Mouse (Mus musculus): ENCODE data around the gene Ccdc69. TPM values are rescaled to one million over a fixed set of nuclear protein-coding genes. Genes with fewer than 3 reads are reported as not detected.

The Ccdc69 gene
- polyA plus RNA-seq, 1 experiment from 2014 or later, result 3.7 TPM

GRCm38 (mm10) chr11:55085396-55085795 lies 7.5 kb upstream of the Ccdc69 start:
- ATAC-seq (ENCODE audit: insufficient read depth, low FRiP score), result peak; percentile 40; the same call in 1 of the 2 replicates
- no peaks in the 10 kb centered on the region for H3K36me3 ChIP-seq (ENCODE audit: control insufficient read depth, insufficient read depth, low read length)
- no peak overlapping the region for H3K4me3 ChIP-seq (replicated peaks; ENCODE audit: low read length)
- H3K4me1 ChIP-seq (ENCODE audit: control insufficient read depth, insufficient read depth, low read length), result no peaks in the 10 kb centered on the region
- H3K9me3 ChIP-seq (replicated peaks; ENCODE audit: control insufficient read depth, low read length), result no peaks in the 10 kb centered on the region
- no peak overlapping the region for H3K9ac ChIP-seq (ENCODE audit: low read length)
- H3K4me2 ChIP-seq (ENCODE audit: low read depth, low read length), result no peak overlapping the region
- no peak overlapping the region for H3K27ac ChIP-seq (ENCODE audit: low read length)
- WGBS, result 39% methylated on average over 5 of the region's 5 CpGs
- no peaks in the 10 kb centered on the region for H3K27me3 ChIP-seq (ENCODE audit: control insufficient read depth, insufficient read depth, low read length)

GRCm38 (mm10) chr11:55084629-55085028 lies 6.7 kb upstream of the Ccdc69 start:
- H3K9me3 ChIP-seq (replicated peaks; ENCODE audit: control insufficient read depth, low read length), result no peaks in the 10 kb centered on the region
- WGBS, result 64% methylated on average over 4 of the region's 4 CpGs
- H3K4me3 ChIP-seq (replicated peaks; ENCODE audit: low read length), result no peak overlapping the region
- no peaks in the 10 kb centered on the region for H3K27me3 ChIP-seq (ENCODE audit: control insufficient read depth, insufficient read depth, low read length)
- no peaks in the 10 kb centered on the region for H3K36me3 ChIP-seq (ENCODE audit: control insufficient read depth, insufficient read depth, low read length)
- no peak overlapping the region for H3K27ac ChIP-seq (ENCODE audit: low read length)
- H3K4me1 ChIP-seq (ENCODE audit: control insufficient read depth, insufficient read depth, low read length), result no peaks in the 10 kb centered on the region
- H3K4me2 ChIP-seq (ENCODE audit: low read depth, low read length), result no peak overlapping the region
- H3K9ac ChIP-seq (ENCODE audit: low read length), result no peak overlapping the region
- no peak for ATAC-seq (ENCODE audit: insufficient read depth, low FRiP score)

- Histone ChIP-seq H3K4me1 (ENCODE audit: control insufficient read depth, insufficient read depth, low read length) (no peaks in the 10 kb centered on the region), H3K36me3 (ENCODE audit: control insufficient read depth, insufficient read depth, low read length) (no peaks in the 10 kb centered on the region), H3K27me3 (ENCODE audit: control insufficient read depth, insufficient read depth, low read length) (no peaks in the 10 kb centered on the region), H3K4me3 (replicated peaks; ENCODE audit: low read length) (no peak overlapping the region), H3K4me2 (ENCODE audit: low read depth, low read length) (no peak overlapping the region), H3K9me3 (replicated peaks; ENCODE audit: control insufficient read depth, low read length) (no peaks in the 10 kb centered on the region), H3K27ac (ENCODE audit: low read length) (no peak overlapping the region), H3K9ac (ENCODE audit: low read length) (no peak overlapping the region)
- ATAC-seq (ENCODE audit: insufficient read depth, low FRiP score), result no peak
- 90% methylated on average over 9 of the region's 9 CpGs for WGBS
Observed at GRCm38 (mm10) chr11:55081206-55081605, 3.3 kb upstream of the Ccdc69 start.

- H3K4me2 ChIP-seq (ENCODE audit: low read depth, low read length), result no peak overlapping the region
- ATAC-seq (ENCODE audit: insufficient read depth, low FRiP score), result no peak
- H3K36me3 ChIP-seq (ENCODE audit: control insufficient read depth, insufficient read depth, low read length), result no peaks in the 10 kb centered on the region
- H3K9me3 ChIP-seq (replicated peaks; ENCODE audit: control insufficient read depth, low read length), result no peaks in the 10 kb centered on the region
- H3K4me3 ChIP-seq (replicated peaks; ENCODE audit: low read length), result no peak overlapping the region
- WGBS, result 89% methylated on average over 4 of the region's 4 CpGs
- H3K27ac ChIP-seq (ENCODE audit: low read length), result no peak overlapping the region
- no peaks in the 10 kb centered on the region for H3K27me3 ChIP-seq (ENCODE audit: control insufficient read depth, insufficient read depth, low read length)
- no peaks in the 10 kb centered on the region for H3K4me1 ChIP-seq (ENCODE audit: control insufficient read depth, insufficient read depth, low read length)
- H3K9ac ChIP-seq (ENCODE audit: low read length), result no peak overlapping the region
Observed at GRCm38 (mm10) chr11:55079180-55079579, 1.2 kb upstream of the Ccdc69 start.

GRCm38 (mm10) chr11:55078502-55078901 lies 571 bp upstream of the Ccdc69 start:
- no peaks in the 10 kb centered on the region for H3K4me1 ChIP-seq (ENCODE audit: control insufficient read depth, insufficient read depth, low read length)
- H3K4me3 ChIP-seq (replicated peaks; ENCODE audit: low read length), result no peak overlapping the region
- H3K4me2 ChIP-seq (ENCODE audit: low read depth, low read length), result 0 out of 2 replicates have a peak overlapping the region, but pooled peaks have one; percentile 96
- no peak for ATAC-seq (ENCODE audit: insufficient read depth, low FRiP score)
- no peak overlapping the region for H3K9ac ChIP-seq (ENCODE audit: low read length)
- H3K27me3 ChIP-seq (ENCODE audit: control insufficient read depth, insufficient read depth, low read length), result no peaks in the 10 kb centered on the region
- 62% methylated on average over 3 of the region's 3 CpGs for WGBS
- no peaks in the 10 kb centered on the region for H3K9me3 ChIP-seq (replicated peaks; ENCODE audit: control insufficient read depth, low read length)
- no peak overlapping the region for H3K27ac ChIP-seq (ENCODE audit: low read length)
- no peaks in the 10 kb centered on the region for H3K36me3 ChIP-seq (ENCODE audit: control insufficient read depth, insufficient read depth, low read length)

- no peak overlapping the region for H3K27ac ChIP-seq (ENCODE audit: low read length)
- no peak for ATAC-seq (ENCODE audit: insufficient read depth, low FRiP score)
Observed at GRCm38 (mm10) chr11:55076234-55076633, 1.7 kb downstream of the Ccdc69 start.

GRCm38 (mm10) chr11:55075602-55076001 lies 2.3 kb downstream of the Ccdc69 start:
- H3K4me2 ChIP-seq (ENCODE audit: low read depth, low read length), result no peak overlapping the region
- 43% methylated on average over 2 of the region's 2 CpGs for WGBS
- no peak for ATAC-seq (ENCODE audit: insufficient read depth, low FRiP score)
- no peaks in the 10 kb centered on the region for H3K27me3 ChIP-seq (ENCODE audit: control insufficient read depth, insufficient read depth, low read length)
- no peaks in the 10 kb centered on the region for H3K4me1 ChIP-seq (ENCODE audit: control insufficient read depth, insufficient read depth, low read length)
- no peak overlapping the region for H3K4me3 ChIP-seq (replicated peaks; ENCODE audit: low read length)
- H3K9ac ChIP-seq (ENCODE audit: low read length), result no peak overlapping the region
- H3K9me3 ChIP-seq (replicated peaks; ENCODE audit: control insufficient read depth, low read length), result no peaks in the 10 kb centered on the region
- H3K36me3 ChIP-seq (ENCODE audit: control insufficient read depth, insufficient read depth, low read length), result no peaks in the 10 kb centered on the region
- no peak overlapping the region for H3K27ac ChIP-seq (ENCODE audit: low read length)

More at GRCm38 (mm10) chr11:55076234-55076633, 1.7 kb downstream of the Ccdc69 start:
- H3K27me3 ChIP-seq (ENCODE audit: control insufficient read depth, insufficient read depth, low read length), result no peaks in the 10 kb centered on the region
- WGBS, result 88% methylated on average over 5 of the region's 5 CpGs
- H3K9ac ChIP-seq (ENCODE audit: low read length), result no peak overlapping the region
- no peaks in the 10 kb centered on the region for H3K36me3 ChIP-seq (ENCODE audit: control insufficient read depth, insufficient read depth, low read length)
- H3K4me3 ChIP-seq (replicated peaks; ENCODE audit: low read length), result no peak overlapping the region
- no peak overlapping the region for H3K4me2 ChIP-seq (ENCODE audit: low read depth, low read length)
- H3K9me3 ChIP-seq (replicated peaks; ENCODE audit: control insufficient read depth, low read length), result no peaks in the 10 kb centered on the region
- H3K4me1 ChIP-seq (ENCODE audit: control insufficient read depth, insufficient read depth, low read length), result no peaks in the 10 kb centered on the region

- Histone ChIP-seq H3K4me1 (ENCODE audit: control insufficient read depth, insufficient read depth, low read length) (no peaks in the 10 kb centered on the region), H3K27me3 (ENCODE audit: control insufficient read depth, insufficient read depth, low read length) (no peaks in the 10 kb centered on the region)
- no peak for ATAC-seq (ENCODE audit: insufficient read depth, low FRiP score)
Observed at GRCm38 (mm10) chr11:55073191-55073590, 4.7 kb downstream of the Ccdc69 start.

GRCm38 (mm10) chr11:55072467-55072866 lies 5.5 kb downstream of the Ccdc69 start:
- no peak overlapping the region for H3K4me3 ChIP-seq (replicated peaks; ENCODE audit: low read length)
- no peaks in the 10 kb centered on the region for H3K36me3 ChIP-seq (ENCODE audit: control insufficient read depth, insufficient read depth, low read length)
- no peak overlapping the region for H3K9ac ChIP-seq (ENCODE audit: low read length)
- H3K27ac ChIP-seq (ENCODE audit: low read length), result no peak overlapping the region
- H3K27me3 ChIP-seq (ENCODE audit: control insufficient read depth, insufficient read depth, low read length), result no peaks in the 10 kb centered on the region
- 79% methylated on average over 8 of the region's 8 CpGs for WGBS
- no peak for ATAC-seq (ENCODE audit: insufficient read depth, low FRiP score)
- H3K4me2 ChIP-seq (ENCODE audit: low read depth, low read length), result no peak overlapping the region
- H3K9me3 ChIP-seq (replicated peaks; ENCODE audit: control insufficient read depth, low read length), result no peaks in the 10 kb centered on the region
- no peaks in the 10 kb centered on the region for H3K4me1 ChIP-seq (ENCODE audit: control insufficient read depth, insufficient read depth, low read length)

More at GRCm38 (mm10) chr11:55073191-55073590, 4.7 kb downstream of the Ccdc69 start:
- Histone ChIP-seq H3K36me3 (ENCODE audit: control insufficient read depth, insufficient read depth, low read length) (no peaks in the 10 kb centered on the region), H3K9ac (ENCODE audit: low read length) (no peak overlapping the region), H3K9me3 (replicated peaks; ENCODE audit: control insufficient read depth, low read length) (no peaks in the 10 kb centered on the region), H3K4me2 (ENCODE audit: low read depth, low read length) (0 out of 2 replicates have a peak overlapping the region, but pooled peaks have one; percentile 16), H3K4me3 (replicated peaks; ENCODE audit: low read length) (no peak overlapping the region), H3K27ac (ENCODE audit: low read length) (no peak overlapping the region)
- WGBS, result 63% methylated on average over 10 of the region's 10 CpGs

- ATAC-seq (ENCODE audit: insufficient read depth, low FRiP score), result no peak
- Histone ChIP-seq H3K9me3 (replicated peaks; ENCODE audit: control insufficient read depth, low read length) (no peaks in the 10 kb centered on the region), H3K4me2 (ENCODE audit: low read depth, low read length) (no peak overlapping the region), H3K4me1 (ENCODE audit: control insufficient read depth, insufficient read depth, low read length) (no peaks in the 10 kb centered on the region), H3K27ac (ENCODE audit: low read length) (no peak overlapping the region), H3K36me3 (ENCODE audit: control insufficient read depth, insufficient read depth, low read length) (no peaks in the 10 kb centered on the region), H3K9ac (ENCODE audit: low read length) (no peak overlapping the region), H3K27me3 (ENCODE audit: control insufficient read depth, insufficient read depth, low read length) (no peaks in the 10 kb centered on the region), H3K4me3 (replicated peaks; ENCODE audit: low read length) (no peak overlapping the region)
- 87% methylated on average over 5 of the region's 5 CpGs for WGBS
Observed at GRCm38 (mm10) chr11:55071344-55071743, 6.6 kb downstream of the Ccdc69 start.
